Mouse (Mus musculus) lung, adult 2 months (tissue): Measurements from ENCODE around the gene Ntn1.

Experiments used
- CTCF ChIP-seq: fragments of 200-500 bp; IDR thresholded peaks from 2 replicates; pipeline ENCODE4 v1.5.1; 2011; ENCODE audit warnings: mild to moderate bottlenecking, low read length, control low read depth; ENCODE audit not compliant: insufficient read depth
- POLR2A ChIP-seq: fragments of 200-500 bp; IDR thresholded peaks from 2 replicates; pipeline ENCODE4 v1.6.1; 2011; ENCODE audit warnings: low read depth, mild to moderate bottlenecking, control low read depth, low read length, borderline replicate concordance; ENCODE audit errors: extremely low read depth

GRCm38 (mm10) chr11:68339331-68339730 is 61.3 kb downstream of the Ntn1 start:
- TF ChIP-seq CTCF, result no peak
- TF ChIP-seq POLR2A, result no peak
